Mouse (Mus musculus) retina, postnatal 1 day (tissue): Measurements from ENCODE around the gene 1700013G24Rik.

ENCODE experiments used
- DNase-seq: peaks from one replicate; pipeline ENCODE4 v3.0.0-alpha.2; 2012

Gene 1700013G24Rik

DNA sequence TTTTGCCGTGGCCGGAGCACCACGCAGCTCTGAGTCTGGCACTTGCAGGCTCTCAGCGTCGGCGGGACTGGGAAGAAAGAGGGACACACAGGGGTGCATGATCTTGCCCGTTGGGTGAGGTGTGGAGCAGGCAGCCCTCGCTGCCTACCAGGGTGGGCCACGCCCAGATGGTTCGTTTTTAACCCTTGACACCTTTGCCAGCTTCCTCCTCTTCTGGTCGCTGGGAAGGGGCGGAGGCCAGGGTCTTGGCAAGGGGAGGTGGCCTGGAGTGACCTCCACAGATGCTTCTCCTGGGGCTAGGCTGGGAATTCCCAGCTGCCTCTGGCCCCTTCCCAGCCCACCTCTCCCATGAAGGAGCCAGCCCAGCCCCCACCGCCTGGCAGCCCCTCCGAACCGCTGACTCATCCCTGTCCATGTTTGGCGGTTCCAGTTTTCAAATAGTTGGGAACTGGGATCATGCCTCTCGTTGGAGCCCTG, 23.7 kb downstream of the 1700013G24Rik start:
- DNase-seq = no peak

DNA sequence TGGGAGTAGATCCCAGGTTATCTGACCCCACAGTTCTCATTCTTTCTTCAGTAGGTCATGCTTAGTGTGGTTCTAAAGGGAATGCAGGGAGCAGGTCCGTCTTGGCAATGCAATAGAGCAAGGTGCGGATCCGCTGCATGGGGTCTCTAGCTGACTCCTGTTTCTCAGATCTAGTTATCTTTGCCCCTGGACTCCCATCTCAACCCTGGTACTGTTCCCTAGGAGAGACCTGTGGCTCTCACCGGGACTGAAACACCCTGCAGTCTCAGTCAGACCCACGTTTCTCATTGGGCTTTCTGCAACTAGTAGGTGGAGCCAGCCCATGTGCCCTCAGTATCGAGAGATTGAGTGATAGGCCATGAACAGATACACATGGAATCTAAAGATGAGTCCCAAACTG, 24.5 kb downstream of the 1700013G24Rik start:
- DNase-seq = no peak

- DNase-seq = no peak
Measured at GRCm38 (mm10) chr4:137478306-137478705, 25.2 kb downstream of the 1700013G24Rik start.

- DNase-seq = peak; percentile 24
Measured at GRCm38 (mm10) chr4:137479757-137480156, 26.7 kb downstream of the 1700013G24Rik start.

- DNase-seq = peak; percentile 38
Measured at GRCm38 (mm10) chr4:137480191-137480992, 27.3 kb downstream of the 1700013G24Rik start.

DNA sequence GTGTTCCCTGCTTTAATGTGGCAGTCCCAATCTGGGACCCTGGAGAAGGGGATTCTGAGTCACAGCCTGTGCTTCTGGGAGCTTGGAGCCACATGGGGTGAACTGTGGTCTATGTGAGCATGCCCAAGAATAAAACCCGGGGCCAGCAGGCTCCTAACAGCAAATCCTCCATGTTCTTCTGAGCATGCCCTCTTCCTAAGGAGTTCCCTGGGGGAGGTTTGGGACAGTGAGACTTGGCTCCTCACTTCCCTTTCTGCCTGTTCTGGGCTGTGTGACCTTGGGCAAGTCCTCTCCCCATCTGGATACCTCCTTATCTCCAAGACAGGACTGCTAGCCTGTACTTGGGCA, 27.9 kb downstream of the 1700013G24Rik start:
- DNase-seq = no peak

- no peak for DNase-seq
Measured at GRCm38 (mm10) chr4:137481381-137482030, 28.4 kb downstream of the 1700013G24Rik start.

DNA sequence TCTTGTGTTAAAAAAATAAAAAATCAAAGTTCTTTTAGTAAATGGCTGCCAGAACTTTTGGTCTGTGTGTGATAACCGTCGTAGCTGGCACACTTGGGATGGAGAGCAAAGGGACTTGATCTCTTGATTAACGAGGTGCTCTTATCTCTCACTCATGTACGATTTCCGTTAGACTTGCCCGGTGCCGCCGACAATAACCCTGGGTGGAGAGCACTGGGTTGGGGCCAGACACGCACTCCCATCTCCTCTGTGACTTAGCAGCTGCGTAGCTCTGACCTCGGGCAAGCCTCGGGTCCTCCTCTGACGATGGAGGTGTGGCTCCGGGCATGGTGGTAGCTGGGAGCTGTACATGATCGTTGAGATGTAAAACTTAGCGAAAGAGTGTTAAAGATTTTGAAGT, 30.8 kb downstream of the 1700013G24Rik start:
- DNase-seq = peak; percentile 19

DNA sequence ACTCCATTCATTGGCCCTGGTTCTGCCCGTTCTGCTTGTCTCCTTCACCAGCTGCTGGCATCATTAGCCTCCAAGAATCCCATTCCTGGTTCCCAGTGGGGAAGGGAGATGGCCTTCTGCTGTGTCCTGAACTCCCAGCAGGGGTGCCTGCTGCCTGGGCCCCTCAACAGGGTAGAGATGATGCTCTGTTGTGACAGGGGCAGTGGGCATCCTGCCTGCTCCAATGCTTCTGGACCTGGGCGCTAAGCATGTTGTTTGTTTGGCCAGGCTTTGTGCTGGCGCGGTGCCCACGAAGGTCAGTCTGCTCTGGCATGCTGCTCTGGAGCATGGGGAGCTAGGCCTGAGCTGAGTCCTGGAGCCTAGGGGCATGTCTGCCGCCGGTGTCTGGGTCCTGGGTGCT, 31.5 kb downstream of the 1700013G24Rik start:
- peak; percentile 89 for DNase-seq

GRCm38 (mm10) chr4:137485258-137485960, 32.3 kb downstream of the 1700013G24Rik start:
- peak; percentile 39 for DNase-seq

- DNase-seq = peak; percentile 56
Measured at GRCm38 (mm10) chr4:137486081-137487014, 33.3 kb downstream of the 1700013G24Rik start.

- DNase-seq = peak; percentile 76
Measured at GRCm38 (mm10) chr4:137487286-137488000, 34.4 kb downstream of the 1700013G24Rik start.

GRCm38 (mm10) chr4:137488038-137488437, 35.0 kb downstream of the 1700013G24Rik start:
- DNase-seq = peak; percentile 57

DNA sequence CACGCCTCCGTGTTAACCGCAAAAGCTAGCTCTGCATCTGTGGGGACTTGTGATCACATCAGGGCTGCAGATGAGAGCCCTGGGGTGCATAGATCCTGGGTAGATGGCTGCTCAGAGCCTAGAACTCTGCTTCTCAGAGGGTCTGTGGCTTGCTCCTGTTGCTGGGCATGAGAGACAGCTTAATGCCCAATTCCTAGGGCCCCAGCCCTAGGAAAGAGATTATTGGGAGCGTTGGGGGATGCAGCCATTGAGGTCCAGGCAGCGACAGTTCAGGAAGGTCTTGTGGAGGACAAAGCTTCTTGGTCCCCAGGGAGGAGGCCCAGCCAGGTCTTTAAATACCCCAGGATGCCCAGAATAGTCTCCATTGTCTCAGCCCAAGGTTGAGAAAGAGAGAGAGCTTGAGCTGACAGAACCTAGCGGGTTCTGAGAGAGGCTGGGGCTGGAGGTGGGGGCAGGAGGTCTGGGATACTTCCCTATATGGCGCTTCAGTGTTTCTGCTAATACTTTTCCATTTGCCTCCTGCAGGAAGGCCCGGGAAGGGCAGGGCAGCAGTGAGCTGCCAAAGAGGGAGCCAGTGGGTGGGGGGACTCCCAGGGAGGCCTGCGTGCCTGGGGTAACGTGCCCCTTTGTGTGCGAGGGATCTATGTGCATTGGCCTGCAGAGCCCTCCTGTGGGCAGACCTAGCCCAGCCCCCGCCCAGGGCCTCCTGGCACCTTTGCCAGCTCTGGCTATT, 35.7 kb downstream of the 1700013G24Rik start:
- peak; percentile 73 for DNase-seq

GRCm38 (mm10) chr4:137489996-137490395, 36.9 kb downstream of the 1700013G24Rik start:
- DNase-seq = no peak

- DNase-seq = no peak
Measured at GRCm38 (mm10) chr4:137492563-137492962, 39.5 kb downstream of the 1700013G24Rik start.

- no peak for DNase-seq
Measured at GRCm38 (mm10) chr4:137493187-137493586, 40.1 kb downstream of the 1700013G24Rik start.

DNA sequence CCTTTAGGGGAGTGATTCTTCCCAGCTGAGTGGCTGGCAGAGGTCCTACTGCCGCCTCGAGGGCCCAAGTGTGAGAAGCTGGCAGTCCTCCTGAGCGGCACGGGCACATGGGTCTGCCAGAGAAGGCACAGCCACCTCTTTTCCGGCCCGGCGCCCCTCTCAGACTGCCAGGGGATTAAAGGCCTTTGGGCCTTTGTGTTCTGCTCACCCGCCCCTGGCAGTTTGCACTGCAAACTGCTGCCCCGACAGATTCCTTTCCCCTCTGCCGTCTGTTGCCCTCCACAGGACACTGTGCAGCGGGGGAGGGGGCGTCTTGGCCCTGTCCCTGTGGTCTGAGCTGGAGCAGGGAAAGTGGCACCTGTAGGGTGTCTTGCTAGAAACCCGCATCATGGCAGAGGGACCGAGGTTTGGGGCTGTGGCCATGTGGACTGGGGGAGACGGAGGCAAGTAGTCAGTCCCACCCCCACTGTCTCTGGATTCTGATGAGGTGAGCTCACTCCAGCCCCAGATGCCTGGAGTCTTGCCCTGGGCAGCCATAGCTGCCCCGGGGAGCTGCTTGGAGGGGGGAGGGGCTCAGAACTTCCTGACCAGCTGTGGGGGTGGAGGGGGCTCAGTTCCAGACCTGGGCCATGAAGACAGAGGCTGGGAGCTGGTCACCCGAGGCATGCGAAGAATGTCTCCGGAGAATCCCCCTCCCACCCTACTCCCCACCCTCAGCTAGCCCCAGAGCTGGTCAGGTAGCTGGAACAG, 41.8 kb downstream of the 1700013G24Rik start:
- DNase-seq = peak; percentile 79

DNA sequence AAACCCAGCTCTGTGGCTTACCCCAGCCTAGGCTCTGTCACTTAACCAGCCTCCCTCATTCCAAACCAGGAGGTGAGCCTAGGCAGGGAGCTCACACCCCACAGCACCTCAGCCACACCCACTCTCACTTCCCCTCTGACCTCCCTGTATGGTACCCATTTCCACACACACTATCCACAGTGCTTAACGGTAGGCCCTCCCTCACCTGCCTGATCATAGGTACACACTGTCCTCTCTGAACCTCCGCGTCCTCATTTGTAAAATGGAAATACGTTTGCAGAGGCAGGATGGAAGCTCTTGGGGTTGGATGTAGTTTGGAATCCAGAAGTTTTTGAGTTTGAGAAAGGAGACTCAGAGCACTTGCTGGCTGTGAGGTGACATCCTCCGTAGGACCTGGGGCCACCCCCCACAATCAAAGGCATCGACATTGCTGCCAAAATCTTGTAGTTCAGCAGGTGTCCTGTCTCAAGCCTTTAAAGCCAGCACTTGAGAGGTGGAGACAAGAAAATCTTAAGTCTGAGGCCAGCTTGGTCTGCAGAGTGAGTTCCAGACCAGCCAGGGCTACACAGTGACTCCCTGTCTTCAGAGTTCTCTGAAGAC, 42.5 kb downstream of the 1700013G24Rik start:
- DNase-seq = no peak

DNA sequence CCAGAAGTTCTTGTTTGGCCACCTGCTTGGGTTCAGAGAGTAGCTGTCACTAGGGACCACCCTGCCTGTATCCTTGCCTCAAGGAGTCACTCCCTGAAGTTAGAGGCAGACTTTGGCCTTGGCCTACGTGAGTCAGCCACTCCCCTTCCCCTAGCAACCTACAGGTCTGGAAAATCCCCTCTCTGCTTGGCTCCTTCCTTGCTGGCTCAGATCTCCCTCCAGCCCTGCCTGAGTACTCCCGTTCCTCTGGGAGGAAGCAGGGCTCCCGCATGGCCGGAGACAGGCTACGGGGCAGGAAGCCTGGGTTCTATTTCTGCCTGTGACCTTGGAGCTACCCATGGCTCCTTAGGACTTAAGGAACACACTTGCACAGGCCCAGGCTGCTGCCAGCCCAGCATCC, 44.3 kb downstream of the 1700013G24Rik start:
- no peak for DNase-seq
